Mouse (Mus musculus): ENCODE measurements at regions not wholly inside any gene's neighbourhood (a gene's known extent, or its start where the extent isn't known, plus 50 kb on each side); places are given as distances from the start of the nearest gene placed in this dataset.
A peak's percentile ranks its signal among the peaks of the same experiment; 100 is the strongest.

GRCm38 (mm10) chr11:8302347-8303188 is 361.8 kb downstream of the Tns3 start:
- TF ChIP-seq POLR2A (IDR thresholded peaks at IDR 0.05; ENCODE audit: low read depth, low read length) (no peak), CTCF (IDR thresholded peaks at IDR 0.05; ENCODE audit: borderline replicate concordance, insufficient read depth, low read length) (0 out of 2 replicates have a peak, but pooled peaks have one; percentile 2)

Data from embryonic fibroblast, embryonic 13.5 days (primary cell).